Mouse (Mus musculus) megakaryocyte, embryonic 14.5 days (primary cell): Measurements from ENCODE around the gene Sf3b6. TPM values are rescaled to one million over a fixed set of nuclear protein-coding genes. Genes with fewer than 3 reads are reported as not detected.
"Not testable (repeated sequence)": the region's sequence is repeated elsewhere in the genome, so short reads cannot be mapped to it uniquely, and the experiment has no call there.

Source experiments
- H3K27me3 ChIP-seq: replicated peaks from 2 replicates; pipeline ENCODE3; 2012; ENCODE audit warnings: inconsistent platforms
- H3K36me3 ChIP-seq: replicated peaks from 2 replicates; pipeline ENCODE3; 2012; ENCODE audit warnings: low read length, inconsistent platforms, mixed read lengths
- H3K4me1 ChIP-seq: 2 replicates; pipeline ENCODE4 v1.6.1; 2012; ENCODE audit warnings: inconsistent platforms
- H3K4me3 ChIP-seq: replicated peaks from 2 replicates; pipeline ENCODE3; 2012; ENCODE audit warnings: moderate library complexity, mild to moderate bottlenecking, inconsistent platforms
- H3K9me3 ChIP-seq: 2 replicates; pipeline ENCODE4 v1.6.1; 2012; ENCODE audit warnings: inconsistent platforms
- FLI1 ChIP-seq: IDR thresholded peaks from 2 replicates; pipeline ENCODE4 v1.6.1; 2012; ENCODE audit warnings: low read length, inconsistent platforms, mixed read lengths
- GATA1 ChIP-seq: IDR thresholded peaks from 3 replicates; pipeline ENCODE4 v1.6.1; 2012; ENCODE audit warnings: mixed read lengths, low read length, inconsistent platforms, borderline replicate concordance
- polyA plus RNA-seq: library from polyadenylated mRNA; stranded (reverse); fragments of >175 nt; gene quantifications from 2 replicates; pipeline ENCODE4 v1.2.3, GENCODE M21; 2012; ENCODE audit warnings: low replicate concordance; ENCODE audit not compliant: insufficient read depth

Gene Sf3b6
- polyA plus RNA-seq, 1 experiment: 15.8 TPM

- TF ChIP-seq FLI1: no peak
- no peak for TF ChIP-seq GATA1
- H3K36me3 ChIP-seq: peaks cover under 1% of the 10 kb centered on the region
- H3K4me3 ChIP-seq: peak overlapping the region; percentile 70
- H3K9me3 ChIP-seq: peaks cover 14% of the 10 kb centered on the region
- H3K4me1 ChIP-seq: peaks cover 26% of the 10 kb centered on the region
- H3K27me3 ChIP-seq: peaks cover 2% of the 10 kb centered on the region
Measured at GRCm38 (mm10) chr12:4783598-4783997, 33.7 kb upstream of the Sf3b6 start.

- no peak for TF ChIP-seq FLI1
- TF ChIP-seq GATA1: no peak
- H3K27me3 ChIP-seq: peaks cover 2% of the 10 kb centered on the region
- peaks cover 21% of the 10 kb centered on the region for H3K4me1 ChIP-seq
- no peak overlapping the region for H3K4me3 ChIP-seq
- no peaks in the 10 kb centered on the region for H3K36me3 ChIP-seq
- H3K9me3 ChIP-seq: peaks cover 14% of the 10 kb centered on the region
Measured at GRCm38 (mm10) chr12:4784466-4784865, 32.9 kb upstream of the Sf3b6 start.

- H3K36me3 ChIP-seq, H3K4me3 ChIP-seq, H3K27me3 ChIP-seq: not testable (repeated sequence)
- Histone ChIP-seq H3K9me3 (peaks cover 20% of the 10 kb centered on the region), H3K4me1 (peaks cover 17% of the 10 kb centered on the region)
Measured at GRCm38 (mm10) chr12:4788128-4788527, 29.2 kb upstream of the Sf3b6 start.

GRCm38 (mm10) chr12:4793718-4794117 is 23.6 kb upstream of the Sf3b6 start:
- H3K36me3 ChIP-seq: peaks cover 4% of the 10 kb centered on the region
- H3K4me1 ChIP-seq: peaks cover 27% of the 10 kb centered on the region
- H3K27me3 ChIP-seq: peaks cover 4% of the 10 kb centered on the region
- TF ChIP-seq FLI1 (no peak), GATA1 (no peak)
- peak overlapping the region; percentile 19 for H3K4me3 ChIP-seq
- H3K9me3 ChIP-seq: peaks cover 5% of the 10 kb centered on the region; the same call in 1 of the 2 replicates

GRCm38 (mm10) chr12:4797471-4797870 is 19.9 kb upstream of the Sf3b6 start:
- not testable (repeated sequence) for H3K36me3 ChIP-seq, H3K4me3 ChIP-seq, H3K27me3 ChIP-seq
- H3K9me3 ChIP-seq: peaks cover 14% of the 10 kb centered on the region
- peaks cover 27% of the 10 kb centered on the region for H3K4me1 ChIP-seq

- peaks cover 15% of the 10 kb centered on the region for H3K27me3 ChIP-seq
- H3K4me1 ChIP-seq: peaks cover 9% of the 10 kb centered on the region
- H3K36me3 ChIP-seq: no peaks in the 10 kb centered on the region
- H3K4me3 ChIP-seq: no peak overlapping the region
- no peak for TF ChIP-seq GATA1
- peaks cover 10% of the 10 kb centered on the region for H3K9me3 ChIP-seq
Measured at GRCm38 (mm10) chr12:4811036-4811435, 6.3 kb upstream of the Sf3b6 start.

GRCm38 (mm10) chr12:4811705-4812104 is 5.6 kb upstream of the Sf3b6 start:
- H3K4me3 ChIP-seq: no peak overlapping the region
- no peaks in the 10 kb centered on the region for H3K36me3 ChIP-seq
- H3K9me3 ChIP-seq: peaks cover 10% of the 10 kb centered on the region
- TF ChIP-seq FLI1: no peak
- no peak for TF ChIP-seq GATA1
- peaks cover 15% of the 10 kb centered on the region for H3K27me3 ChIP-seq
- H3K4me1 ChIP-seq: peaks cover 13% of the 10 kb centered on the region

GRCm38 (mm10) chr12:4813636-4814035 is 3.7 kb upstream of the Sf3b6 start:
- peaks cover 10% of the 10 kb centered on the region for H3K9me3 ChIP-seq
- no peak overlapping the region for H3K4me3 ChIP-seq
- H3K27me3 ChIP-seq: peaks cover 15% of the 10 kb centered on the region
- TF ChIP-seq GATA1 (no peak), FLI1 (no peak)
- no peaks in the 10 kb centered on the region for H3K36me3 ChIP-seq
- H3K4me1 ChIP-seq: peaks cover 20% of the 10 kb centered on the region

- no peaks in the 10 kb centered on the region for H3K9me3 ChIP-seq
- H3K4me3 ChIP-seq: peak overlapping the region; percentile 100
- peaks cover 25% of the 10 kb centered on the region for H3K36me3 ChIP-seq
- TF ChIP-seq FLI1 (no peak), GATA1 (no peak)
- H3K27me3 ChIP-seq: peaks cover 6% of the 10 kb centered on the region
- H3K4me1 ChIP-seq: peaks cover 36% of the 10 kb centered on the region
Measured at GRCm38 (mm10) chr12:4816680-4817360, 524 bp upstream of the Sf3b6 start.

GRCm38 (mm10) chr12:4827256-4827655 is 9.9 kb downstream of the Sf3b6 start:
- Histone ChIP-seq H3K27me3 (no peaks in the 10 kb centered on the region), H3K36me3 (peaks cover 94% of the 10 kb centered on the region), H3K9me3 (no peaks in the 10 kb centered on the region), H3K4me3 (no peak overlapping the region), H3K4me1 (peaks cover 10% of the 10 kb centered on the region)
- TF ChIP-seq GATA1: no peak
- no peak for TF ChIP-seq FLI1

- peaks cover 67% of the 10 kb centered on the region for H3K36me3 ChIP-seq
- H3K27me3 ChIP-seq: no peaks in the 10 kb centered on the region
- peaks cover 43% of the 10 kb centered on the region for H3K4me1 ChIP-seq
- no peaks in the 10 kb centered on the region for H3K9me3 ChIP-seq
- TF ChIP-seq GATA1 (no peak), FLI1 (no peak)
- no peak overlapping the region for H3K4me3 ChIP-seq
Measured at GRCm38 (mm10) chr12:4836959-4837358, 19.6 kb downstream of the Sf3b6 start.
